Mouse (Mus musculus) forebrain, embryonic 11.5 days (tissue): Measurements from ENCODE around the gene Slco1a4. TPM values are rescaled to one million over a fixed set of nuclear protein-coding genes. Genes with fewer than 3 reads are reported as not detected.
A peak's percentile ranks its signal among the peaks of the same experiment; 100 is the strongest.

Experiments used
- ATAC-seq: fragments of 200-750 bp; cut with Nextera tagmentation; replicated peaks from 2 replicates; pipeline ENCODE4 v1.8.0; 2017; ENCODE audit warnings: moderate TSS enrichment; ENCODE audit not compliant: low FRiP score
- DNase-seq: peaks from one replicate; pipeline ENCODE4 v3.0.0-alpha.2; 2017; ENCODE audit warnings: low spot score
- H3K27ac ChIP-seq: fragments of 300-500 bp; sonication (generic); 2 replicates; pipeline ENCODE4 v1.5.1; 2014; ENCODE audit warnings: low read depth, low read length
- H3K27me3 ChIP-seq: fragments of 300-500 bp; sonication (generic); 2 replicates; pipeline ENCODE4 v1.6.1; 2014; ENCODE audit warnings: mild to moderate bottlenecking, low read length, mixed read lengths; ENCODE audit not compliant: control insufficient read depth, insufficient read depth
- H3K36me3 ChIP-seq: fragments of 300-500 bp; sonication (generic); 2 replicates; pipeline ENCODE4 v1.6.1; 2014; ENCODE audit warnings: mild to moderate bottlenecking, low read length, moderate library complexity, mixed read lengths; ENCODE audit not compliant: control insufficient read depth, insufficient read depth
- H3K4me1 ChIP-seq: fragments of 300-500 bp; sonication (generic); replicated peaks from 2 replicates; pipeline ENCODE4 v1.6.1; 2014; ENCODE audit warnings: low read length, mixed read lengths; ENCODE audit not compliant: control insufficient read depth, insufficient read depth
- H3K4me2 ChIP-seq: fragments of 300-500 bp; sonication (generic); 2 replicates; pipeline ENCODE4 v1.6.1; 2014; ENCODE audit warnings: low read depth, mild to moderate bottlenecking, low read length, moderate library complexity, mixed read lengths; ENCODE audit not compliant: severe bottlenecking
- H3K4me3 ChIP-seq: fragments of 300-500 bp; sonication (generic); 2 replicates; pipeline ENCODE4 v1.5.1; 2014; ENCODE audit warnings: low read depth, low read length
- H3K9ac ChIP-seq: fragments of 300-500 bp; sonication (generic); 2 replicates; pipeline ENCODE4 v1.6.1; 2014; ENCODE audit warnings: low read length
- H3K9me3 ChIP-seq: fragments of 300-500 bp; sonication (generic); 2 replicates; pipeline ENCODE4 v1.6.1; 2016; ENCODE audit warnings: low read length, mixed read lengths; ENCODE audit not compliant: control insufficient read depth
- WGBS: fragments of 180-500 bp; shearing (Covaris S2); extraction: QIAGEN DNeasy Blood & Tissue Kit; methylation state at CpG from one replicate; pipeline ENCODE4 v1.1.7; 2014; 5-methylcytosine and 5-hydroxymethylcytosine counted together
- polyA plus RNA-seq: library from polyadenylated mRNA; unstranded; fragments of >200 nt; fragmentation: Nextera tagmentation; extraction: Ambion mirVana; gene quantifications from 2 replicates; pipeline ENCODE4 v1.2.1, GENCODE M21; 2014

The Slco1a4 gene
- polyA plus RNA-seq, 1 experiment from 2014 or later: not detected

- no peak overlapping the region for H3K27ac ChIP-seq
- no peaks in the 10 kb centered on the region for H3K4me1 ChIP-seq
- H3K4me3 ChIP-seq: no peak overlapping the region
- WGBS: 89% methylated on average over 8 of the region's 8 CpGs
- no peaks in the 10 kb centered on the region for H3K27me3 ChIP-seq
- no peak overlapping the region for H3K4me2 ChIP-seq
- no peak overlapping the region for H3K9ac ChIP-seq
- no peak for ATAC-seq
- H3K36me3 ChIP-seq: no peaks in the 10 kb centered on the region
- H3K9me3 ChIP-seq: no peaks in the 10 kb centered on the region
- DNase-seq: no peak
Observed at GRCm38 (mm10) chr6:141857735-141858531, 1.9 kb upstream of the Slco1a4 start.

GRCm38 (mm10) chr6:141853616-141854015 is 2.4 kb downstream of the Slco1a4 start:
- 51% methylated on average over 2 of the region's 2 CpGs for WGBS
- no peak overlapping the region for H3K4me3 ChIP-seq
- no peaks in the 10 kb centered on the region for H3K27me3 ChIP-seq
- no peak overlapping the region for H3K9ac ChIP-seq
- H3K9me3 ChIP-seq: no peaks in the 10 kb centered on the region
- no peaks in the 10 kb centered on the region for H3K4me1 ChIP-seq
- H3K4me2 ChIP-seq: no peak overlapping the region
- H3K36me3 ChIP-seq: no peaks in the 10 kb centered on the region
- DNase-seq (no peak), ATAC-seq (no peak)
- no peak overlapping the region for H3K27ac ChIP-seq

GRCm38 (mm10) chr6:141849051-141849450 is 6.9 kb downstream of the Slco1a4 start:
- WGBS: 17% methylated on average over 4 of the region's 4 CpGs

DNA sequence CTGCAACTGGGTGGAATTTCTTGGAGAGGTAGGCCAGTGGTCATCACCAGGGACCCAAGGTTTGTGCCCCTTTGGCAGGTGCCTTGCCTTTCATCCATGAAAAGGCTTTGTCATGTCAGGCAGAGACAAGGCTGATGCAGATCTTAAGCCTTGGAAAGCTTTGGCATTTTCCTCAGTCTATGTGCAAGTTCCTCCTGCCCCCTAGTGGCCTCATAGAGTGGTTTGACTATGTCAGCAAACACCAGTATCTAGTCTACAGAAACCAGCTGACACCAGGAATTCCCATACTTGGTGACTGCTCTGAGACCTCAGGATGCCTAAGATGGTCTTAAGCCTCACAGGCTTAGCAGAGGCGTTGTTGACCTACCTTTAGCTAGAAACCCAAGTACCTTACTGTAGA is 58.2 kb downstream of the Slco1a4 start:
- no peaks in the 10 kb centered on the region for H3K9me3 ChIP-seq
- WGBS: 12% methylated on average over 1 of the region's 1 CpGs
- no peaks in the 10 kb centered on the region for H3K36me3 ChIP-seq
- no peak overlapping the region for H3K4me3 ChIP-seq
- no peak overlapping the region for H3K9ac ChIP-seq
- H3K4me1 ChIP-seq: no peaks in the 10 kb centered on the region
- H3K4me2 ChIP-seq: no peak overlapping the region
- no peak overlapping the region for H3K27ac ChIP-seq
- no peaks in the 10 kb centered on the region for H3K27me3 ChIP-seq
- DNase-seq (peak; percentile 52), ATAC-seq (peak; percentile 82)

More at GRCm38 (mm10) chr6:141849051-141849450, 6.9 kb downstream of the Slco1a4 start:
- Histone ChIP-seq H3K4me2 (no peak overlapping the region), H3K36me3 (no peaks in the 10 kb centered on the region), H3K27me3 (no peaks in the 10 kb centered on the region), H3K9me3 (no peaks in the 10 kb centered on the region), H3K27ac (no peak overlapping the region), H3K9ac (no peak overlapping the region), H3K4me3 (no peak overlapping the region), H3K4me1 (no peaks in the 10 kb centered on the region)
- ATAC-seq: peak; percentile 29; the same call in 1 of the 2 replicates
- DNase-seq: no peak

DNA sequence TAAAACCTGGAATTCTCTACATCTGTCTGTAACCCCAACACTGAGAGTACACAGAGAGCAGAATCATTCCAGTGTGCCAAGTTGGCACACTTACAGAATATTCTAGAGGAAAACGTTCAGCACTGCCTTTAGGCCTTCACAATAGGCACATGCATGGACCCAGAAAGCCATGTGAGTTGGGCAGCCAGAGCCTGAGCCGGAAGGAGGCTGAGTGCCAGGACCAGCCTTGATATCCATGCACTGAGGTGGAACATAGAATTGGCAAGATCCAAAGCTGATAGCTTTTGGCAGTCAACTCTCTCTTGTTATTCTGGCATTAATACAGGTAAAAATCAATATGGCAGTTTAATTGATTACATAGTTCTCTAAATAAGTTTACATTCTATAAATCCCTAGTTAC is 81.5 kb downstream of the Slco1a4 start:
- DNase-seq (no peak), ATAC-seq (no peak)
- no peak overlapping the region for H3K4me3 ChIP-seq
- no peak overlapping the region for H3K4me2 ChIP-seq
- no peaks in the 10 kb centered on the region for H3K27me3 ChIP-seq
- no peak overlapping the region for H3K9ac ChIP-seq
- no peaks in the 10 kb centered on the region for H3K4me1 ChIP-seq
- H3K9me3 ChIP-seq: no peaks in the 10 kb centered on the region
- H3K27ac ChIP-seq: no peak overlapping the region
- WGBS: 85% methylated on average over 2 of the region's 2 CpGs
- H3K36me3 ChIP-seq: no peaks in the 10 kb centered on the region

DNA sequence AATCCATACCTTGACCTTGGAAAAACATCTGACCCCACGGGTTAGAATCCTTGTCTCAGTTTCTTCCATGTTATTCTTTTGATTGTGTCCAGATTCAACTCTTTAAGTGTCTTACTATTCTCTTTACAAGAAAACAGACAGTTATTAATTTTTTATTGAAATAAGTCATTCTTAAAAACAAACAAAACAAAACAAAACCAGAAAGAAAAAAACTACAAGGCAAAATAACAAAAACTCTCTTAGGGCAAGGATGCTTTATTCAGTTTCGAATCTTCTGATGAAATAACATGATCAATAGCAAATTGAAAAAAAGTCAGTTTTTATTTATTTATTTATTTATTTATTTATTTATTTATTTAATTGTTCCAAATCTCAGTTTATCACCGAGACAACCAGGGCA is 82.3 kb downstream of the Slco1a4 start, which contains the start of gene Gm5724:
TSS of gene Gm5724 (minus strand) at position 101 of the 400 bp plus-strand sequence.
- H3K9ac ChIP-seq: no peak within 1 kb of the TSS
- no peaks in the 10 kb centered on the region for H3K36me3 ChIP-seq
- no peak for DNase-seq
- ATAC-seq: no peak
- H3K4me3 ChIP-seq: no peak within 1 kb of the TSS
- no peak within 1 kb of the TSS for H3K4me2 ChIP-seq
- H3K27ac ChIP-seq: no peak within 1 kb of the TSS
- WGBS: 89% methylated on average over 3 of the region's 3 CpGs
- H3K9me3 ChIP-seq: no peaks in the 10 kb centered on the region
- no peaks in the 10 kb centered on the region for H3K4me1 ChIP-seq
- no peaks in the 10 kb centered on the region for H3K27me3 ChIP-seq

Other genes with a start within 250 kb of the Slco1a4 start
- not detected in 2 replicates for gene Slco1b2, start 226.7 kb downstream of the Slco1a4 start, polyA plus RNA-seq
- not detected in 2 replicates for gene Gm5724, start 82.4 kb downstream of the Slco1a4 start, polyA plus RNA-seq
- not detected in 2 replicates for gene Slco1a1, start 90.8 kb upstream of the Slco1a4 start, polyA plus RNA-seq
- gene Gm6614, start 155.2 kb upstream of the Slco1a4 start, polyA plus RNA-seq: not detected in 2 replicates